9 mouse cellular contexts compared by ENCODE assay signal in genomic region chr3:41108306-41108785, GRCm38 (mm10). TPM values are rescaled to one million over a fixed set of nuclear protein-coding genes. Genes with fewer than 3 reads are reported as not detected.
DNase-seq lines count a peak whose midpoint lies in the region; ATAC-seq lines count a peak whose summit lies in the region.
"Had no signal": no experiment of that assay in that cellular context is flagged by ENCODE, and none has a peak within 500 bp of the region (broad histone marks: within the 10 kb centered on the region; RNA-seq: fewer than 3 reads in every experiment).

No protein-coding gene starts in this region.

- WGBS in neural tube, embryonic 11.5 days = 56% methylated on average over 6 of the region's 6 CpGs
- WGBS in kidney, embryonic 15.5 days = 11% methylated on average over 6 of the region's 6 CpGs
- 10% methylated on average over 6 of the region's 6 CpGs for WGBS in stomach, embryonic 15.5 days
- WGBS in hindbrain, embryonic 11.5 days = 57% methylated on average over 6 of the region's 6 CpGs
- 71% methylated on average over 6 of the region's 6 CpGs for WGBS in neural tube, embryonic 15.5 days

- no peaks in the 10 kb centered on the region for H3K9me3 ChIP-seq in neural tube, embryonic 11.5 days (ENCODE audit: control insufficient read depth, low read length)
- no peaks in the 10 kb centered on the region for H3K9me3 ChIP-seq in kidney, embryonic 15.5 days (replicated peaks)
- H3K9me3 ChIP-seq in stomach, embryonic 15.5 days = no peaks in the 10 kb centered on the region
- H3K9me3 ChIP-seq in hindbrain, embryonic 11.5 days (ENCODE audit: control insufficient read depth, low read length) = no peaks in the 10 kb centered on the region
- H3K9me3 ChIP-seq in neural tube, embryonic 15.5 days (replicated peaks) = no peaks in the 10 kb centered on the region

- H3K27ac ChIP-seq in neural tube, embryonic 11.5 days (ENCODE audit: low read depth, low read length) = no peak overlapping the region
- H3K27ac ChIP-seq in kidney, embryonic 15.5 days = no peak overlapping the region
- H3K27ac ChIP-seq in stomach, embryonic 15.5 days = no peak overlapping the region
- no peak overlapping the region for H3K27ac ChIP-seq in hindbrain, embryonic 11.5 days (ENCODE audit: low read depth, low read length)
- no peak overlapping the region for H3K27ac ChIP-seq in neural tube, embryonic 15.5 days (replicated peaks)
- H3K27ac ChIP-seq: liver, embryonic 14.5 days had no signal

- no peaks in the 10 kb centered on the region for H3K4me1 ChIP-seq in neural tube, embryonic 11.5 days (ENCODE audit: control insufficient read depth, insufficient read depth, low read length)
- peaks cover 14% of the 10 kb centered on the region for H3K4me1 ChIP-seq in kidney, embryonic 15.5 days
- H3K4me1 ChIP-seq in stomach, embryonic 15.5 days = no peaks in the 10 kb centered on the region
- H3K4me1 ChIP-seq in hindbrain, embryonic 11.5 days (replicated peaks; ENCODE audit: control insufficient read depth, insufficient read depth, low read length) = no peaks in the 10 kb centered on the region
- H3K4me1 ChIP-seq in neural tube, embryonic 15.5 days = peaks cover 2% of the 10 kb centered on the region; the same call in 1 of the 2 replicates

- no peak overlapping the region for H3K4me3 ChIP-seq in neural tube, embryonic 11.5 days (ENCODE audit: low read depth, low read length)
- H3K4me3 ChIP-seq in kidney, embryonic 15.5 days (replicated peaks) = no peak overlapping the region
- no peak overlapping the region for H3K4me3 ChIP-seq in stomach, embryonic 15.5 days (replicated peaks)
- H3K4me3 ChIP-seq in hindbrain, embryonic 11.5 days (ENCODE audit: low read depth, low read length) = no peak overlapping the region
- no peak overlapping the region for H3K4me3 ChIP-seq in neural tube, embryonic 15.5 days (replicated peaks)

- ATAC-seq in neural tube, embryonic 11.5 days (ENCODE audit: insufficient read depth, low FRiP score, low TSS enrichment) = no peak
- ATAC-seq in kidney, embryonic 15.5 days (replicated peaks; ENCODE audit: low FRiP score) = no peak
- no peak for ATAC-seq in stomach, embryonic 15.5 days (ENCODE audit: insufficient read depth, low FRiP score, low read depth)
- no peak for ATAC-seq in hindbrain, embryonic 11.5 days (ENCODE audit: low FRiP score)
- no peak for ATAC-seq in neural tube, embryonic 15.5 days (ENCODE audit: low FRiP score)

- H3K27me3 ChIP-seq in neural tube, embryonic 11.5 days (ENCODE audit: control insufficient read depth, insufficient read depth, low read length) = no peaks in the 10 kb centered on the region
- H3K27me3 ChIP-seq in kidney, embryonic 15.5 days = no peaks in the 10 kb centered on the region
- no peaks in the 10 kb centered on the region for H3K27me3 ChIP-seq in stomach, embryonic 15.5 days (replicated peaks)
- H3K27me3 ChIP-seq in hindbrain, embryonic 11.5 days (ENCODE audit: control insufficient read depth, insufficient read depth, low read length) = no peaks in the 10 kb centered on the region
- H3K27me3 ChIP-seq in neural tube, embryonic 15.5 days (replicated peaks) = no peaks in the 10 kb centered on the region

- no peaks in the 10 kb centered on the region for H3K36me3 ChIP-seq in neural tube, embryonic 11.5 days (ENCODE audit: control insufficient read depth, insufficient read depth, low read length)
- H3K36me3 ChIP-seq in kidney, embryonic 15.5 days = no peaks in the 10 kb centered on the region
- no peaks in the 10 kb centered on the region for H3K36me3 ChIP-seq in stomach, embryonic 15.5 days
- no peaks in the 10 kb centered on the region for H3K36me3 ChIP-seq in hindbrain, embryonic 11.5 days (ENCODE audit: control insufficient read depth, insufficient read depth, low read length)
- no peaks in the 10 kb centered on the region for H3K36me3 ChIP-seq in neural tube, embryonic 15.5 days

- no peak overlapping the region for H3K9ac ChIP-seq in neural tube, embryonic 11.5 days (ENCODE audit: low read length)
- no peak overlapping the region for H3K9ac ChIP-seq in kidney, embryonic 15.5 days
- H3K9ac ChIP-seq in stomach, embryonic 15.5 days = no peak overlapping the region
- H3K9ac ChIP-seq in hindbrain, embryonic 11.5 days (ENCODE audit: low read depth, low read length) = no peak overlapping the region
- no peak overlapping the region for H3K9ac ChIP-seq in neural tube, embryonic 15.5 days (replicated peaks)
- H3K9ac ChIP-seq: liver, embryonic 14.5 days had no signal

- no peak overlapping the region for H3K4me2 ChIP-seq in neural tube, embryonic 11.5 days (ENCODE audit: low read depth)
- H3K4me2 ChIP-seq in kidney, embryonic 15.5 days = peak overlapping the region; percentile 34
- 0 out of 2 replicates have a peak overlapping the region, but pooled peaks have one; percentile 12 for H3K4me2 ChIP-seq in stomach, embryonic 15.5 days
- no peak overlapping the region for H3K4me2 ChIP-seq in hindbrain, embryonic 11.5 days (replicated peaks; ENCODE audit: low read depth, low read length)
- no peak overlapping the region for H3K4me2 ChIP-seq in neural tube, embryonic 15.5 days

- peak; percentile 37 to 52 for DNase-seq in cerebellum, postnatal 10 days
- no peak for DNase-seq in cerebellum, adult 11 months
- DNase-seq in neural tube, embryonic 11.5 days (ENCODE audit: low spot score) = peak; percentile 25
- DNase-seq in neural tube, embryonic 10.5 days (ENCODE audit: extremely low spot score, low spot score) = no peak
- DNase-seq in hindbrain, embryonic 11.5 days (ENCODE audit: low spot score) = no peak

RNA-seq across cellular contexts. Expression of gene Pgrmc2, which starts 25.5 kb away (rescaled TPM):
- 27.6 and 29.5 TPM in 2 replicates for polyA plus RNA-seq in neural tube, embryonic 11.5 days (2014; fragmentation: Nextera tagmentation; extraction: Ambion mirVana)
- polyA plus RNA-seq in kidney, embryonic 15.5 days (2015; fragmentation: Nextera tagmentation; extraction: Ambion mirVana) = 40.9 and 41.0 TPM in 2 replicates
- 44.2 and 47.9 TPM in 2 replicates for polyA plus RNA-seq in stomach, embryonic 15.5 days (2015; fragmentation: Nextera tagmentation; extraction: Ambion mirVana)
- 25.4 and 25.9 TPM in 2 replicates for polyA plus RNA-seq in hindbrain, embryonic 11.5 days (2014; fragmentation: Nextera tagmentation; extraction: Ambion mirVana)
- 30.8 and 33.6 TPM in 2 replicates for polyA plus RNA-seq in neural tube, embryonic 15.5 days (2015; fragmentation: Nextera tagmentation; extraction: Ambion mirVana)

Comparison
In these comparisons a context has a peak if more than half of its experiments do, and no peak if none do; other contexts are left out.
1. DNase-seq: peak in cerebellum, postnatal 10 days (2 of 2) and neural tube, embryonic 11.5 days (single experiment); none in cerebellum, adult 11 months (single experiment), neural tube, embryonic 10.5 days (single experiment) and hindbrain, embryonic 11.5 days (single experiment).
2. H3K4me2 ChIP-seq: peak in kidney, embryonic 15.5 days (single experiment) and stomach, embryonic 15.5 days (single experiment); none in neural tube, embryonic 11.5 days (single experiment), hindbrain, embryonic 11.5 days (single experiment) and neural tube, embryonic 15.5 days (single experiment).